Mouse (Mus musculus) CH12.LX (cell line): ENCODE results near the gene Sec16a. TPM values are rescaled to one million over a fixed set of nuclear protein-coding genes. Genes with fewer than 3 reads are reported as not detected.

ENCODE experiments used
- DNase-seq: peaks from one replicate; pipeline ENCODE4 v3.0.0-alpha.2; 2013; ENCODE audit errors: extremely low read depth
- H3K27ac ChIP-seq: 2 replicates; pipeline ENCODE4 v1.5.1; 2012; ENCODE audit warnings: low read depth, mild to moderate bottlenecking, control low read depth, moderate library complexity; ENCODE audit not compliant: insufficient read depth
- H3K27me3 ChIP-seq: replicated peaks from 2 replicates; pipeline ENCODE3; 2012; ENCODE audit warnings: inconsistent platforms
- H3K36me3 ChIP-seq, 2 experiments: replicated peaks in 1 of 2; 2 replicates each; pipeline versions ENCODE3 to v1.6.1; 2012; ENCODE audit warnings: inconsistent platforms in 1 of 2, low read length in 1 of 2, mild to moderate bottlenecking in 1 of 2, mixed read lengths in 1 of 2, moderate library complexity in 1 of 2; ENCODE audit not compliant: control insufficient read depth in 1 of 2, insufficient read depth in 1 of 2
- H3K4me1 ChIP-seq, 2 experiments: 2 replicates each; pipeline ENCODE4 v1.6.1; 2012; ENCODE audit warnings: inconsistent platforms in 1 of 2, moderate library complexity in 1 of 2; ENCODE audit not compliant: insufficient read depth in 2 of 2, control insufficient read depth in 1 of 2
- H3K4me2 ChIP-seq: 2 replicates; pipeline ENCODE4 v1.6.1; 2012; ENCODE audit warnings: low read depth, mild to moderate bottlenecking, control low read depth; ENCODE audit not compliant: poor library complexity, insufficient read depth, severe bottlenecking
- H3K4me3 ChIP-seq, 3 experiments: fragments of 150-350 bp in 1 of 3; sonication (generic) in 1 of 3; replicated peaks in 1 of 3; 2 replicates each; pipeline versions ENCODE3 to v1.5.1; 2011 to 2012; ENCODE audit warnings: low read depth in 2 of 3, low read length in 2 of 3, mild to moderate bottlenecking in 2 of 3, moderate library complexity in 2 of 3, control low read depth in 1 of 3, improper control_type of control experiment in 1 of 3, inconsistent platforms in 1 of 3, mixed read lengths in 1 of 3; ENCODE audit not compliant: poor library complexity in 1 of 3
- H3K79me2 ChIP-seq: replicated peaks from 2 replicates; pipeline ENCODE4 v1.6.1; 2012; ENCODE audit warnings: mild to moderate bottlenecking, moderate library complexity; ENCODE audit not compliant: control insufficient read depth, poor library complexity, insufficient read depth, severe bottlenecking; ENCODE audit errors: extremely low read depth
- H3K9ac ChIP-seq: 2 replicates; pipeline ENCODE4 v1.6.1; 2012; ENCODE audit warnings: low read depth, mild to moderate bottlenecking, control low read depth, moderate library complexity; ENCODE audit not compliant: insufficient read depth
- H3K9me3 ChIP-seq: replicated peaks from 2 replicates; pipeline ENCODE3; 2012; ENCODE audit warnings: low read length, inconsistent platforms, mixed read lengths
- CHD1 ChIP-seq: IDR thresholded peaks from 2 replicates; pipeline ENCODE4 v1.6.1; 2012; ENCODE audit warnings: low read depth, low read length, improper control_type of control experiment, inconsistent platforms
- CTCF ChIP-seq, 2 experiments: IDR thresholded peaks in 1 of 2; conservative IDR thresholded peaks in 1 of 2; 2 replicates each; pipeline ENCODE4 v1.5.1; 2011 to 2012; ENCODE audit warnings: low read depth in 2 of 2, low read length in 2 of 2, improper control_type of control experiment in 1 of 2, inconsistent platforms in 1 of 2, mild to moderate bottlenecking in 1 of 2, moderate library complexity in 1 of 2
- ELF1 ChIP-seq: IDR thresholded peaks from 2 replicates; pipeline ENCODE4 v1.6.1; 2014; ENCODE audit warnings: low read depth, mild to moderate bottlenecking, inconsistent platforms, low read length, improper control_type of control experiment
- ETS1 ChIP-seq: conservative IDR thresholded peaks from 2 replicates; pipeline ENCODE4 v1.6.1; 2012; ENCODE audit warnings: low read depth, mild to moderate bottlenecking, inconsistent platforms, low read length, improper control_type of control experiment, moderate library complexity
- KAT2A ChIP-seq: IDR thresholded peaks from 2 replicates; pipeline ENCODE4 v1.6.1; 2012; ENCODE audit warnings: low read length, improper control_type of control experiment, inconsistent platforms; ENCODE audit not compliant: insufficient replicate concordance
- MAZ ChIP-seq: IDR thresholded peaks from 2 replicates; pipeline ENCODE4 v1.6.1; 2012; ENCODE audit warnings: low read depth, mild to moderate bottlenecking, inconsistent platforms, low read length, improper control_type of control experiment, moderate library complexity
- MEF2A ChIP-seq: IDR thresholded peaks from 2 replicates; pipeline ENCODE4 v1.6.1; 2014; ENCODE audit warnings: low read depth, mild to moderate bottlenecking, inconsistent platforms, low read length, improper control_type of control experiment, borderline replicate concordance
- MXI1 ChIP-seq: IDR thresholded peaks from 2 replicates; pipeline ENCODE4 v1.6.1; 2011; ENCODE audit warnings: mild to moderate bottlenecking, low read depth, low read length, improper control_type of control experiment
- MYC ChIP-seq: IDR thresholded peaks from 2 replicates; pipeline ENCODE4 v1.6.1; 2011; ENCODE audit warnings: low read depth, mild to moderate bottlenecking, improper control_type of control experiment, low read length
- RAD21 ChIP-seq: IDR thresholded peaks from 2 replicates; pipeline ENCODE4 v1.6.1; 2011; ENCODE audit warnings: low read depth, mild to moderate bottlenecking, low read length, improper control_type of control experiment, moderate library complexity
- RCOR1 ChIP-seq: conservative IDR thresholded peaks from 2 replicates; pipeline ENCODE4 v1.6.1; 2012; ENCODE audit warnings: low read depth, mild to moderate bottlenecking, inconsistent platforms, low read length, improper control_type of control experiment
- TCF12 ChIP-seq: IDR thresholded peaks from 2 replicates; pipeline ENCODE4 v1.6.1; 2014; ENCODE audit warnings: low read depth, mild to moderate bottlenecking, inconsistent platforms, low read length, improper control_type of control experiment
- USF1 ChIP-seq: IDR thresholded peaks from 2 replicates; pipeline ENCODE4 v1.6.1; 2014; ENCODE audit warnings: low read depth, mild to moderate bottlenecking, inconsistent platforms, low read length, improper control_type of control experiment
- ZNF384 ChIP-seq: IDR thresholded peaks from 2 replicates; pipeline ENCODE4 v1.6.1; 2012; ENCODE audit warnings: low read depth, low read length, improper control_type of control experiment, inconsistent platforms
- dilution Hi-C: fragments of 300-500 bp; cut with MboI; formaldehyde crosslinking; loops from 2 replicates; pipeline ENCODE4 v1.14.3; 2020; ENCODE audit warnings: low sequenced_read_pairs; ENCODE audit not compliant: extremely low pct_unique_long_range_greater_than_20kb, extremely low pct_ligation_motif_present
- in situ Hi-C: fragments of 300-500 bp; cut with MboI; formaldehyde crosslinking; loops from 3 replicates; pipeline ENCODE4 v1.14.3; 2019; ENCODE audit warnings: low sequenced_read_pairs, low pct_ligation_motif_present, low pct_unique_long_range_greater_than_20kb, mixed read lengths
- polyA plus RNA-seq: library from polyadenylated mRNA; unstranded; fragments of >175 nt; gene quantifications from 2 replicates; pipeline ENCODE4 v1.2.1, GENCODE M21; 2012; ENCODE audit warnings: low read depth; ENCODE audit not compliant: insufficient read length
- total RNA-seq, 2 experiments: library from RNA; depleted of rRNA; stranded (reverse); fragments of 300-350 nt in 1 of 2; fragments of >200 nt in 1 of 2; gene quantifications; 2 replicates each; pipeline ENCODE4 v1.2.3; 2012 to 2014

The Sec16a gene
- total and polyA plus RNA-seq, 3 experiments = 22.8 to 38.9 (median 31.8) TPM

- dilution Hi-C loops = no loop called here
- Histone ChIP-seq H3K79me2 (peaks cover 26% of the 10 kb centered on the region), H3K4me1 (peaks cover 4 to 30% of the 10 kb centered on the region in 2 experiments)
These were observed 53.4 kb downstream of the Sec16a start for GRCm38 (mm10) chr2:26391617-26392016.

GRCm38 (mm10) chr2:26390954-26391353, 54.1 kb downstream of the Sec16a start:
- Histone ChIP-seq H3K79me2 (peaks cover 26% of the 10 kb centered on the region), H3K27ac (no peak overlapping the region), H3K4me3 (no peak overlapping the region), H3K27me3 (no peaks in the 10 kb centered on the region)
- in situ Hi-C loops (no loop called here), dilution Hi-C loops (no loop called here)
- DNase-seq = no peak
- no peak for TF ChIP-seq MYC
- TF ChIP-seq CHD1 = no peak
- TF ChIP-seq RCOR1 = no peak
- no peak for TF ChIP-seq ZNF384
- TF ChIP-seq CTCF (conservative IDR thresholded peaks at IDR 0.05 in 1 of 2, IDR thresholded peaks at IDR 0.05 in 1 of 2; ENCODE audit: low read depth in 2 of 2, low read length in 2 of 2) = no peak
- no peak for TF ChIP-seq MEF2A
- TF ChIP-seq USF1 = no peak
- TF ChIP-seq ETS1 = no peak
- TF ChIP-seq TCF12 = no peak
- no peak for TF ChIP-seq RAD21
- TF ChIP-seq, all 38 proteins: peak for 0
- H3K9ac ChIP-seq = no peak overlapping the region
- peaks cover 4 to 26% of the 10 kb centered on the region in 2 experiments for H3K4me1 ChIP-seq
- H3K4me2 ChIP-seq = no peak overlapping the region
- peaks cover 67 to 77% of the 10 kb centered on the region in 2 experiments for H3K36me3 ChIP-seq
- H3K9me3 ChIP-seq = no peaks in the 10 kb centered on the region

More at GRCm38 (mm10) chr2:26391617-26392016, 53.4 kb downstream of the Sec16a start:
- DNase-seq = no peak
- in situ Hi-C loops = no loop called here
- Histone ChIP-seq H3K36me3 (peaks cover 68 to 77% of the 10 kb centered on the region in 2 experiments), H3K9me3 (no peaks in the 10 kb centered on the region), H3K27ac (no peak overlapping the region), H3K4me3 (no peak overlapping the region), H3K27me3 (no peaks in the 10 kb centered on the region), H3K4me2 (no peak overlapping the region), H3K9ac (no peak overlapping the region)
- no peak for TF ChIP-seq ELF1
- TF ChIP-seq MAZ = no peak
- no peak for TF ChIP-seq MXI1
- no peak for TF ChIP-seq KAT2A
